Mouse (Mus musculus) thymus, postnatal 14 days (tissue): ENCODE data around the gene Cir1.

ENCODE experiments used
- DNase-seq: peaks from one replicate; pipeline ENCODE4 v3.0.0; 2021

Cir1 gene

DNA sequence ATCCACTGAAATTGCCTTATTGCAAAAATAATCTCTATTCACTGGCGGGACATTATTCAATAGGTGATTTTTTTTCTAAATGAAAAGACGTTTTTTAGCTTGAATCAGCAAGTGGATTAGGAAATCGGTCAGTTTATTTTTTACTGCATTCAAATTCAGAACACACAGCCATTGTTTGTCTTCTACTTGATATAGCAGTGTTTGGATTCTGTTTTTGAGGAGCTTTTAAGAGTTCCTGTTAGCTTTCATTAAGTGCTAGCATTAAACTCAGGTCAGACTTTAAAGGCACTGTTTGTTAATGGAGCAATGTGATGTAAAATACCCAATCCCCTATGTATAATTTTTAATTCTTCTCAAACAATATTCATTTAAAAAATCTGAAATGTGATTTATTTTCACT is 13.7 kb downstream of the Cir1 start:
- no peak for DNase-seq

DNA sequence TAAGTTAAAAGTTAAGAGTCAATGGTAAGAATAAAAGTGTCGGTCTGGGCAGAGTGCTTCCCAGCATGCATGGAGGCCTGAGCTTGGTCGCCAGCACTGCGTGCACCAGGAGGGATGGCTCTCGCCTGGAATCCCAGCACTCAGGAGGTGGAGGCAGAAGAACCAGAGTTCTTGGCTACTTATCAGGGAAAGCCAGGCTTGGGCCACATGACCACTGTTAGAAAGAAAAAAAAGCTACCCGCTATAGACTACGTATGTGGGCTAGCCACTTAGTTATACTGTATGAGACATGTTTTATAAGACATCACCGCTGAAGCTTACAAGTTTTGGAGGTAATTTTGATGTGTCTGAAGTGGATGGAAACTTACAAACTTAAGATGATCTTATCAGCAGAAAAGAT is 14.3 kb downstream of the Cir1 start:
- DNase-seq: no peak

DNA sequence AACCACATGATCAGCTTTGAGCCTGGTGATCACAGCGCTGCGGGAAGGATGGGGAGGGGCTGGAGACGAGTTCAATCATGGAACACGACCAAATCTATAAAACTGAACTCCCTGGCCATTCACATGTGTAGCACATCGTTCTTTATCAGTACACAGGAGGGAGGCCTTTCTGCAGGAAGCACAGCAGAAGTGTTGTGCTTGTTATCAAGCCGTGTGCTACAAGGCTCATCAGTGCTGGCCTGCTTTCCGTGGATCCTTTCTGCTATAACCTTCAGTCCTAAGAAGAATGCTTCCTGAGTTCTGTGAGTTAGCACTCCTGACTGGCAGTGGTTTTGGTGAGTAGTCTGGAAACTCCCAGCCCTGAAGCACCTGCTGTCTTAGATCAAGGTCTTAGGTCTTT is 17.5 kb downstream of the Cir1 start:
- no peak for DNase-seq

DNA sequence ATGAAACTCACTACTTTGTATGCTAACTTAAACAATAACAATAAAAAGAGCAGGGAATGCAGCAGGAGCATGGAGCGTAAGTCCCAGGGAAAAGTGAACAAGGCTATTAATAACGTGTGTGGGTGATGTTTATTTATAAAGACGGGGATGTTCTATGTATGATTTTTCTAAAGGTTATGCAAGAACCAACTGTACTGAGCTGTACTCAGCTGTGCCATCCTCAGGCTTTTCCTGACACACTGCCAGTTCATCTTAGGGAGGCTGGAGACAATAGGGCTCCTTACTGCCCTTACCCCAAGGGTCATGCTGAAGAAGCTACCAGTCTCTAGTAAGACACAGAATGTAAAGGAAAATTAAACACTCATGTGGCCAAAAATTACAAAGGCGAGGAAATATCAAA is 21.4 kb downstream of the Cir1 start:
- DNase-seq: no peak

DNA sequence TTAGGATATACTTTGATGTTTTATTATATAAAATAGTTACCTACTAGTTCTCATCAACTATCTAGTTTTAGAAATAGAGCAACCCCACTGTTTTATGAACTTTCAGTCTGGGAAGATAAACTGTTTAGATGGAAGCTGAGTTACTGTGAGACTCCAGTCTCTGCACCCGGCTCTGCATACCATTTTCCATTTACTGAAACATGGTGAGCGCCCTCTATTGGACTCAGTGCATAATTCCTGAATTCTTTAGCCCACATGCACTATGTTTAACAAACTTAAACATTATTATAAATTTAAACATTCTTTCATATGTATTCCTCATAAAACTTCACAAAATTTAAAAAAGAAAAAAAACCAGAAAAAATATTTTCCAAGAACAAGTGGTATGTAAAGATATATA is 26.9 kb downstream of the Cir1 start:
- peak; percentile 28 for DNase-seq

DNA sequence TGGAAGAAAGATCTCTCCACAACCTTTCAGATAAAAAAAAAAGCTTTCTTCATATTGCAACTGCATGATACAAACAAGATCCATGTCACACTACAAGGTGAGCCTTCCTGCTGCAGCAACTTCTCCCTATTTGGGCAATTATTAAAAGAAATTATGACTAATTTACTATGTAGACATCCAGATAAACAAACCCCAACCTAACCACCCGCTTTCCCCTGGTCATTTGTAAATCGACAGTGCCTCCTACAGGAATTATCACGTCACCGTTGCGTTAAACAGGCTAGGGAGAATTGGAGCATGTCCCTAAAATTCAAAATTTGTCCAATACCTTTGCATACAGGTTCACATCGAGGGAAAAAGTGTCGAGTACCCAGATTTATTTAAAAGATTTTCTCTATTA is 30.8 kb downstream of the Cir1 start:
- DNase-seq: no peak

DNA sequence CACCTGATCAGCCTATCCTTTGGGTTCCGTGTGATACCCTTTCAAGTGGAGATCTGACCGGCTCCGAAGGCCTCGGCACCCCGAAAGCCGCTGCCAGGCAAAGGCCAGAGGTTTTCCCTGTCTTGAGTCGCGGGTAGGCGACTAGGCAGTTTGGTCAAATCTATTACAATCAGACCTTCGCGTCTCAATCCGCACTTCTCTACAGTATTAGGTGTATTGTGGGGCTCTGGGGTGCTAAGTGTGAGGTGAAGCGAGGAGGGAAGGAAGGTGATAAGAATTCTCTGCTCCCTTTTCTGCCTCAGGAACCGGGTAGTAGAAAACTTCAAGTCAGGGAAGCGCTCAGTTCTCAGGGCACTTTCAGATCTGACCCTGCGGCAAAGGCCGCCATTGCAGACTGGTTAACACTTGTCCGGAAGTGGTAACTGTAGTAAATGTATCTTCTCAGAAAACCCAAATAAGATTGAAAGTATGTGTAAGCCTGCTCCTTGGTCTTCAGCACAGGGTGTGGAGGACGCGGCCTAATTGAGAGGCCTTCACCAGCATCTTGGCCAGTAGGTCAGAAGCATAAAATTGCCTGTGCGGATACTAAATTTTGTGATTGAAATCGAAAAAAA is 31.3 kb downstream of the Cir1 start:
- no peak for DNase-seq

DNA sequence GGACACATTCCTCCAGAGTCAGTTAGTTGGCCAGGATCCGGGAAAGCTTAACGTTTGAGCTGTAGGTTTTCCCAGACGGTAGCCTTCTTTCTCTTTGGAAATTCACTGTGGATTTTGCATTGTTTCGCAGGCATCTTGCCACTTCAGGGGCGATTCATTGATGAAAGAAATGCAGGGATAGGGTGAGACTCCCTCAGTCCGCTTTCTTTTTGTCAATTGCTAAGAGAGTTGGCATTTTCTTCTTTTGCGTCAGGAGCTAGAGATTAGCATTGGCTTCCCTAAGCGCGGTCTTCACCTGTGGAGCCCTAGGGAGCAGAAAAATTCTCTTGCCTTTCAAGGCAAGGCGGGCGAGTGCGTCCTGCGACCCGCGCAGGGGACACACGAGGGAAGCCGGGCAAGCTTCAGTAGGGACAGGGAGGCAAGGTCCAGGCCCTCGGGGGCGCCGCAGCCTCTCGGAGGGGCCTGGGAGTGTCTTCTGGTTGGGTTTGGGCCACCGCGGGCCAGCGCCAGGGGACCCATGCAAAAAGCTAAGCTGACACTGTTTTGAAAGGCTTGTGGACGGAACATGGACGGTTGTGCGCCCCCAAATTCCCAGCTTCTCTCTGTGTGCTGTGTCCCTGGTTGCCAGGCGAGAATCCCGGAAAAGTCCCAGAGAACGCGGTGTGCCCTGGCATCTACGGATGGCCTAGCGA is 32.0 kb downstream of the Cir1 start:
- no peak for DNase-seq

DNA sequence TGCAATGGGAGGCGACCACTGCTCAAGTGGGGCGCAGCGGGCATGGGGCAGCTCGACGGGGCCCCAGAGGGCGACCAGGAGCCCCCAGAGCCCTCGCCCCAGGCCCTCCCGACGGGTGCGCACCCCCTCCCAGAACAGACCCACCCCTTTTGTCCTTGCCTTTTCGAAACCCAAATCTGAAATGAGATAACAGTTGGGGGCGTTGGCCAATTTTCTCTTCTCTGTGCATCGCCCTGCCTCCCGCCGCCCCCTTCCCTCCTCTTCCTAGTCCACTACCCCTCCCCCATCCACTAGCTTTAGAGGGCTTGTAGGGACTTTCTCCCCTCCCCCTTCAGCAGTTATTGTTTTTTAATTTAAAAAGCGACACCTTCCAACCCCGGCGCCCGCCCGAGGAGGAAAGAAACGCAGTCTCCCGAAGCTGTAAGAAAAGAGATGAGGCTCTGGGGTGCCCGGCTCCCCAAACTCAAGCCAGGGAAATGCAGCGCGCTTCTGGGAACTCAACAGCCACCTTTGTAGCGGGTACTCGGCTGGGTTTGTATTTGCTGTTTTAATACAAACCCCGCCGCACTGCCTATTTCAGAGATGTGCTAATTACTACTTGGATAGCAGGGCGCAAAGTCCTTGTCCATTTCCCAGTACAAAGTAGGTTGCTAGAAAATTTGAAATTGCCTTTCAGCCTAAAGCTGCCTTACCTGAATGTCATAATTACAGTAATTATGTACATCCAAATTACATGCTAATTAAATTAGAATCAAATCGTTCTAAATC is 33.0 kb downstream of the Cir1 start:
- DNase-seq: no peak

DNA sequence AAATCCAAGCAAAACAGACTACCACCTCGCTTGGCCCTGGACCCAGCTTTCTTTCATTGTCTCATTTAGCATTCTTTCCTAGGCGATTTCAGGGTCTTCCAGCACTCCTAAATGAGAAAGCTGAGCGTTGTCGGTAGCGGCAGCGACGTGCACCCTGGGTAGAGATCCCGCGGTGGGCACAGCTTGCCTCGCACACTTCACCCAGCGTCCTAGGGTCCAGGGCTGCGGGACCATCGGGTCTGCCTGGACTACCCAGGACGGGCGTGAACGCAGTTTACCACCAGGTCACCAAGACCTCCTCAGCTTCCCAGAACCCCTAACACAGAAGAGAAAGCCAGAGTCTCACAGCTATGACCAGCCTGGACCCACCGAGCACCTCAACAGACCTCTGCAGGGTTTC is 33.6 kb downstream of the Cir1 start:
- no peak for DNase-seq

DNA sequence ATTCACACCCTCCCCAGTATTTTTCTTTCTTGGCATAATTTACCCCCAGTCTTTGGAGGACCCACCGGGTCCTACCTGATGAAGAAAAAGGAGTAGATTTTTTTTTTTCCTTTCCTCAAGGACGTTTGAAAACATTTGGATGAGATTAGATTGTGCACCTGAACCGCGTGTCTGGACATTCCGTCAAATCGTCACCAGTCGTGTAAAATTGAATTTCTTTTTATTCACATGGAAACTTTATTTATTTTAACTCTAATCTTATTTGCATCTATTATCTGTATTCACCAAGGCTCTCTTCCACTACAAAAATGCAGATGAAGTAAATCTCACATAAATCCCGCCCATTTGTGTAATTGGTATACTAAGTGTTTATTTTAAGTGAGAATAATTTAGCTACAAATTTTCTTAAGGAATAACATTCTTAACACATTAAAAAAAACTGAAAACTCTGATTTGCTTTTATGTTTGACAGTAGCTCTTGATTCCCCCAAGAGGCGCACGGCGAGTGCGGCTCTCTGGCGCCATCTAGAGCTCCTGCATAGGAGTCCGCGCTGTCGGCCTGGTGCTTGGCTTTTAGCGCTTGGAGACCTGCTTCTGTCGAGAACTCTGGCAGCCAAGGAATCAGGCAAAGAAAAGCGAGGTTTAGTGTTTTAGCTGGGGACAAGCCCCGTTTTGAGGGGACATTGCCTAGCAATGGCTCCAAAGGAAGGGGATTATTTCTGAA is 34.2 kb downstream of the Cir1 start:
- peak; percentile 90 for DNase-seq

DNA sequence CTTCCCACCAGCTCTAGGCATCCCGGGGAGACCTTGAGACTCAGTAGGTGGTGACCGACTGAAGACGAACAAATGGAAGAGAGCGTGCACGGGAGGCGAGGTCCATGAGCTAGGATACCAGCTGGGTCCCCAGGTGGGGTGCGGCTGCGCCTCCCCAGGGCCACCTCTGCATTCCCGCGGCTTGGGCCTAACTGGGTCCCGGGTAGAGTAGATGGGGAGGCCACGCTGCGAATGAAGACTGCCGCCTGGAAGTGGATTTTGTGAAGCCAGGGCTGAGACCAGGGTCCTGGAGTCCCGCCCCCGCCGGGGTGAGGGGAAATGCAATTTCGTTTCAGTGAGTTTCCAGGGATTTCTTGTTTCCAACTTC is 34.8 kb downstream of the Cir1 start:
- DNase-seq: peak; percentile 20

DNA sequence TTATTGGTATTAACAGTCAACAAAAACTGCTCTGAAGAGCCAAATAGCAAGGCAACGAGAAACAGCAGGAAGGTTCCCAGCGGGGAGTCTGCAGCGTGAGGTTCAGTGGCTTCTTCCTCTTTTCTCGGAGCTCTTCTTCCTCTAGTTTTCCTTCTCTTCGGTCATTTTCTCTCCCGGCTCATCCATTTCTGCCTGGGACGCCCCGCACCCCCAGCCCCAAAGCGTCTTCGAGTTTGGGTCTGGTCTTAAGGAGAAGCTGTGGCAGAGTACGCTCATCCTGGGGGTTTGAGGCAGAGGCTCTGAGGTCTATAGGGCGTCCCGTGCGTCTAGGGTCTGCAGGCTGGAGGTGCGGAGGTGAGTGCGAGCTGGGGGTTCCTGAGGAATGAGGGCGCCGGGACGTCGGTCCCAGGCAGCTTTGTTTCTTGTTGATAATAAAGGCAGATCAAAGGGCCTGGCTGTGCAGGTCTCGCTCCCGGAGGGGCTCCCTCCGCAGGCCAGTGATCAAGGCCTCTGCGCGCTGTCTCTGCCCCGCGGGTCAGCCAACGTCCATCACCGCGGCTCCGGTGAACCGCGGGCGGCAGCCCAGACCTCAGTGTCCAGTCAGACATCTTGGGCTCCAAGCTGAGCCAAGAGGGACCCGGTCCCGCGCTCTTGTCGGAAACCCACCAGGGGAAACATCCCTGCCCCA is 35.3 kb downstream of the Cir1 start:
- peak; percentile 25 for DNase-seq

DNA sequence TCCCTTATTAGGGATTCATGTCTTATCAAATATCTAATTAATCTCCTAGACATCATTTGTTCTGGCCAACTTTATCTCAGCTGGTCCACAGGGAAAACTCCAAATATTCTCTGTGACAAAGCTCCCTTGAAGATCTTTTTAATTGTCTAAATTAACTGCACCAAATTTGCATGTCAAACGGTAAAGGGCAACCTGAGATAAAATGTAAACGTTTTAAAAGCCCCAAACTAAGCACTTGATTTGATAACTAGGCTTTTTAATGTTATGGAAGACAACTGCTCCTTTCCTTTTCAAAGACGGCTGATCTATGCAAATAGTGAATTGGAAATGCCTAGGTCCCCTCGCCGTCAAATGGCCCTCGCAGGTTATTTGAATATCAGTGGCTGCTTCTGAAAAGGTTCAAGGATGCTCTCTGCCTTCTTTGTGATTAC is 36.3 kb downstream of the Cir1 start:
- no peak for DNase-seq

DNA sequence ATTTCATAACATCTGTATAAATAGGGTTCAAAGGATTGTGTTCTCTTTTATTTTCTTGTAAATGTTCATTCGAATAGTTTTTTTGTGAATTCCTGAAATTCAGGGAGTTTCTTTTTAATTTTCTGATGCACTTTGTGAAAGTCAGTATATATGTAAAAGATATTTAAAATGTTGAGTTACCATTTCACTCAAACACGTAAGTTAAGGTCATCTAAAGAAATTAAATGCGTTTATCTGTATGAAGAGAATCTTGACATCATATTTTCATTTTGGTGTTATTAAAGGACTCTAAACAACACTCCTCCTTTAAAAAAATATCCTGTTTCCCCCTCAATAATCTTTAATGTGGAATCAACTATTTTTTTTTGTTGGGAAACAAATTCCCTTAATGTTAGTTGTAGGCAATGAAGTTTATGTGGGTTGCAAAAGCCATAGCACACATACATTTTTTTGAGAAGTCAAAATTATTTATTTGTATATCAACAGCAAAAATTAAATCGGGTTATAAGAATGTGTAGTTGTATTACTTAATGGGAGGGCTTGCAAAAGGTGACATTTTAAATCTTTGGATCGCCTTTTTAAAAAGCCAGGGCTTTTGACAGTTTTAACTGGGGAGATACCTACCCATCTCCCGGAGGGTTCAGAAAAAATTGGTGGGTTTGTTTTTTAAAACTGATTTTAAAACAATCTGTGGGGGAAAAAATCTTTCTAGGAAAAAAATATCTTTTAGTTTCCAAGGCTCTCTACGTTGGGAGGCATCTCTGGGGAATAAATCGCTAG is 37.0 kb downstream of the Cir1 start:
- no peak for DNase-seq

DNA sequence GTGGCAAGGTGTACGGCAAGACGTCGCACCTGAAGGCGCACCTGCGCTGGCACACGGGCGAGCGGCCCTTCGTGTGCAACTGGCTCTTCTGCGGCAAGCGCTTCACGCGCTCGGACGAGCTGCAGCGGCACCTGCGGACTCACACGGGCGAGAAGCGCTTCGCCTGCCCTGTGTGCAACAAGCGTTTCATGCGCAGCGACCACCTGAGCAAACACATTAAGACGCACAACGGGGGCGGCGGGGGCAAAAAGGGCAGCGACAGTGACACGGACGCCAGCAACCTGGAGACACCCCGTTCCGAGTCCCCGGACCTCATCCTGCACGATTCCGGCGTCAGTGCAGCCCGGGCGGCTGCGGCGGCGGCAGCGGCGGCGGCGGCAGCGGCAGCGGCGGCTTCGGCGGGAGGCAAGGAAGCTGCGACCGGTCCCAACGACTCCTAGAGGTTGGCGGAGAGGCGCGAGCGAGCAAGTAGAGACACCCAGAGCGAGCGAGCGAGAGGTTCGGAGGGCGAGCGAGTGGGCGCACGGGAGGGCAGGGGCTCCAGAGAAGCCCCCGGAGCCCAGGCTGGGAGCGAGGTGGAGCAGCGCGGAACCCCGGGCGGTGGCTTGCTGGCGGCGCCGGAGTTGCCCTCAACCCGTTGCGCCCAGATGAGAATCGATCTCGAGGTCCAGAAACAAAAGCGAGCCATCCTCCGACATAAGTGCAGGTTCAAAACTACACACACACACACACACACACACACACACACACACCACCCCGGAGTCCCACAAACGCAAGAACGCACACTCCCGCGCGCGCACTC is 38.2 kb downstream of the Cir1 start:
- peak; percentile 51 for DNase-seq

DNA sequence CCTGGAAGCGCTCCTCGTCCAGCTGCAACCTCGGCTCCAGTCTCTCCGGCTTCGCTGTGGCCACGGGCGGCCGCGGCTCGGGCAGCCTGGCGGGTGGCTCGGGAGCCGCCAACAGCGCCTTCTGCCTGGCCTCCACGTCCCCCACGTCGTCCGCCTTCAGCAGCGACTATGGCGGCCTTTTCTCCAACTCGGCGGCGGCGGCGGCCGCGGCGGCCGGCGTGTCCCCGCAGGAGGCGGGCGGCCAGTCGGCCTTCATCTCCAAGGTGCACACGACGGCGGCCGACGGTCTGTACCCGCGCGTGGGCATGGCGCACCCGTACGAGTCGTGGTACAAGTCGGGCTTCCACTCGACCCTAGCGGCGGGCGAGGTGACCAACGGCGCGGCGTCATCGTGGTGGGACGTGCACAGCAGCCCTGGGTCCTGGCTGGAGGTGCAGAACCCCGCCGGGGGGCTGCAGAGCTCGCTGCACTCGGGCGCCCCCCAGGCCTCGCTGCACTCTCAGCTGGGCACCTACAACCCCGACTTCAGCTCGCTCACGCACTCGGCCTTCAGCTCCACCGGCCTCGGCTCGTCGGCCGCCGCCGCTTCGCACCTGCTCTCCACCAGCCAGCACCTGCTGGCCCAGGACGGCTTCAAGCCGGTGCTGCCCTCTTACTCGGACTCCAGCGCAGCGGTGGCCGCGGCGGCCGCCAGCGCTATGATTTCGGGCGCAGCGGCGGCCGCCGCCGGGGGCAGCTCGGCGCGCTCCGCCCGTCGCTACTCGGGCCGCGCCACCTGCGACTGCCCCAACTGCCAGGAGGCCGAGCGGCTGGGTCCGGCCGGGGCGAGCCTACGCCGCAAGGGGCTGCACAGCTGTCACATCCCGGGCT is 39.0 kb downstream of the Cir1 start:
- peak; percentile 64 for DNase-seq

DNA sequence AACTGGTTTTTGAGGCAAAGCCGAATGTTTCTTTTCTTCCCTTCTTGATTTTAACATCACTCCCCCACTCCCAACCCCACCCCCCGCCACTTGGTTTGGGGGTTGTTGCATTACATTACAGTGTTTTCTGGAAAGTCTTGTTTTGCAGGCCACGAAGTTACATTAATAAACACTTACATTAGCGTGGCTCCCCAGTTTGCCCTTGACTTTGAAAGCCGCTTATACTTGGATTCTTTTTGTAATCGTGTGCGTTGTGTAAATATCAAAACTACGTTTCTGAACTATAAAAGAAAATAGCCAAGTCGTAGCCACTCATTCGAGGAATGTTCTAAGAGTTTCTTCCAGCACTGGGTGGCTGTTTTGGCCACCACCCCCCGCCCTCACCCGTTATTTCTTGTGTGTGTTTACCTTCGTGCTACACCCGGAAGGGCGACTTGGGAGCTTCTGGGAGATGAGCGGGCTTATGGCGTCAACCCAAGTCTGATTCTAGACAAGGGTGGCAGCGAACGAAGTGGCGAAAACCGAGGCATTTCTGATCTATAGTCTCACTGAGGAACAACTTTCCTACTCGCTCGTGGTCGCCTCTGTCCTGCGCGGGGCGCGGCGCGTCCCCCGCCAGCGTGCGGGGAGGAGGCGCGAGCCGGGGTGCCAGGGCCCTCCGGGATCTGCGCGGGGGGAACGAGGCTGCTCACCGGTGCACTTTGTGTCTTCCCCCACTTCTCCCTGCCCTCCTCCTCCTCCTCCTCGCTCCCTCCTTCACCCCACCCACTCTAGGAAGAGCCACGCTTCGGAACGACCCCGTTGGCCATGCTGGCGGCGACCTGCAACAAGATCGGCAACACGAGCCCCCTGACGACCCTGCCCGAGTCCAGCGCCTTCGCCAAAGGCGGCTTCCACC is 39.9 kb downstream of the Cir1 start:
- DNase-seq: peak; percentile 20
